Mouse (Mus musculus) midbrain, embryonic 15.5 days (tissue): ENCODE data around the gene Sema4c. TPM values are rescaled to one million over a fixed set of nuclear protein-coding genes. Genes with fewer than 3 reads are reported as not detected.
A peak's percentile ranks its signal among the peaks of the same experiment; 100 is the strongest.

Experiments used
- ATAC-seq: fragments of 200-750 bp; cut with Nextera tagmentation; replicated peaks from 2 replicates; pipeline ENCODE4 v1.8.0; 2017; ENCODE audit warnings: moderate TSS enrichment
- H3K27ac ChIP-seq: fragments of 300-500 bp; sonication (generic); 2 replicates; pipeline ENCODE4 v1.5.1; 2015; ENCODE audit warnings: mild to moderate bottlenecking, inconsistent platforms
- H3K27me3 ChIP-seq: fragments of 300-500 bp; sonication (generic); replicated peaks from 2 replicates; pipeline ENCODE4 v1.6.1; 2015; ENCODE audit warnings: inconsistent platforms
- H3K36me3 ChIP-seq: fragments of 300-500 bp; sonication (generic); replicated peaks from 2 replicates; pipeline ENCODE4 v1.6.1; 2015; ENCODE audit warnings: inconsistent platforms
- H3K4me1 ChIP-seq: fragments of 300-500 bp; sonication (generic); 2 replicates; pipeline ENCODE4 v1.6.1; 2015; ENCODE audit warnings: inconsistent platforms
- H3K4me2 ChIP-seq: fragments of 300-500 bp; sonication (generic); 2 replicates; pipeline ENCODE4 v1.6.1; 2015; ENCODE audit warnings: inconsistent platforms, mild to moderate bottlenecking, moderate library complexity
- H3K4me3 ChIP-seq: fragments of 300-500 bp; sonication (generic); 2 replicates; pipeline ENCODE4 v1.5.1; 2015; ENCODE audit warnings: mild to moderate bottlenecking, inconsistent platforms
- H3K9ac ChIP-seq: fragments of 300-500 bp; sonication (generic); 2 replicates; pipeline ENCODE4 v1.6.1; 2015; ENCODE audit warnings: mild to moderate bottlenecking, inconsistent platforms
- H3K9me3 ChIP-seq: fragments of 300-500 bp; sonication (generic); 2 replicates; pipeline ENCODE4 v1.6.1; 2016; ENCODE audit warnings: inconsistent platforms
- WGBS: fragments of 180-500 bp; shearing (Covaris S2); methylation state at CpG from one replicate; pipeline ENCODE4 v1.1.7; 2015; ENCODE audit warnings: mixed read lengths; 5-methylcytosine and 5-hydroxymethylcytosine counted together
- polyA plus RNA-seq: library from polyadenylated mRNA; unstranded; fragments of >200 nt; fragmentation: Nextera tagmentation; extraction: Ambion mirVana; gene quantifications from 2 replicates; pipeline ENCODE4 v1.2.1, GENCODE M21; 2015

The Sema4c gene
- polyA plus RNA-seq, 1 experiment from 2014 or later = 34.3 TPM

DNA sequence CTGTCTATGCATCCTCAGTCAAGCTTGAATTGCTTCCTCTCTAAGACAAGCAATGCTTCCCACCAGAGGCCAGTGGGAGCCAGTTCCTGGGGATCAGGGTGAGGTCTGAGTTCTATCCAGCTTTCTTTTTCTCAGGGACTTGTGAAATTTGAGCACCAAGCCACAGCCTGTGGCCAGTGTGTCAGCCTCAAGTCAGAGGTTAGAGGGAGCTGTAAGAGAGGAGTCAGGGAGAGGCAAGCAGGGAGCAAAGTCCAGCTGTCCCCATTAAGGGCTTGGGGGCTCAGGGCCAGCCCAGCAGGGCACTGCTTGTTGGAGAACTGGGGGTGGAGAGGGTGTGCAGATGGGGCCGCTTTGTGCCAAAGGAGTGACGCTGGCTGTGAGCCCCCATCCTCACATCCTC is 5.0 kb upstream of the Sema4c start:
- H3K4me2 ChIP-seq = no peak overlapping the region
- H3K27ac ChIP-seq = no peak overlapping the region
- 88% methylated on average over 2 of the region's 2 CpGs for WGBS
- peaks cover 10% of the 10 kb centered on the region for H3K4me1 ChIP-seq
- no peaks in the 10 kb centered on the region for H3K36me3 ChIP-seq
- H3K9ac ChIP-seq = no peak overlapping the region
- ATAC-seq = no peak
- H3K9me3 ChIP-seq = no peaks in the 10 kb centered on the region
- no peak overlapping the region for H3K4me3 ChIP-seq
- H3K27me3 ChIP-seq = no peaks in the 10 kb centered on the region

DNA sequence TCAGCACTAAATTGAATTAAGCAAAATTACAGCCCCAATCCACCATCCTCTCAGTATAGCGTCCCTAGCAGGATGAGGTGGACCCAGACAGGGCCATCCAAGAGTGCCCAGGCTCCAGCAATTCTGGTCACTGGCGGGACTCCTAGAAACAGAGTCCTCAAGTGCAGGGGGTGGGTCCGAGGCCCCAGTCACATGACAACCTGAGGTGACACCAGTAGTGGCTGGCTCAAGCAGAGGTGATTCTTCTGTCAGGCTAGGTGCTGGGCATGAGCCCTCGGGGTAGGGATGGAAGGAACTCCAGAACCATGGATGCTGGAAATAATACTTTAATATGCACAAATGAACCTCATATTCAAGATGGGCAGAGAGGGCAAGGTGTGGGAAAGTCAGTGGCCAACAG is 4.2 kb upstream of the Sema4c start:
- Histone ChIP-seq H3K36me3 (no peaks in the 10 kb centered on the region), H3K4me1 (peaks cover 10% of the 10 kb centered on the region), H3K9me3 (no peaks in the 10 kb centered on the region), H3K4me3 (no peak overlapping the region), H3K4me2 (no peak overlapping the region), H3K9ac (no peak overlapping the region), H3K27me3 (no peaks in the 10 kb centered on the region), H3K27ac (no peak overlapping the region)
- no peak for ATAC-seq
- 75% methylated on average over 4 of the region's 4 CpGs for WGBS

DNA sequence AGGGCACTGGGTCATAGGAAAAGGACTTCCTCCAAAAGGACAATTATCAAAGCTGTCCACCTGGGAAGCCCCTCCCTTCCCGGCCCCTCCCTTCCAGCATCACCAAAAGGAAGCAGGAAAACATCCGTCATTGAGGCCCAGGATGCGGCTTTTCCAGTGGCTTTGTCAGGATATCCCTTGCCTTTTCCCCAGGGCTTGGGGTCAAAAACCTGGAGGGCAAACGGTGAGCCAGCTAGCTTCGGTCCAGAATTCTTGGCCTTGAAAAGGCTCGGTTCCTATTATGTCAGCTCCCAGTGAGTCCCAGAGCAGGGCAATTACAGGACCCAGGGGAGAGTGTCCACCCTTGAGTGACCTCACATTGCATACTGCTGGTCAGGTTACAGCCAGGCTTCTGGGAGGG is 2.8 kb upstream of the Sema4c start:
- H3K9me3 ChIP-seq = no peaks in the 10 kb centered on the region
- no peak overlapping the region for H3K27ac ChIP-seq
- H3K27me3 ChIP-seq = no peaks in the 10 kb centered on the region
- no peak for ATAC-seq
- WGBS = 62% methylated on average over 6 of the region's 6 CpGs
- H3K4me3 ChIP-seq = no peak overlapping the region
- peaks cover 10% of the 10 kb centered on the region for H3K4me1 ChIP-seq
- H3K4me2 ChIP-seq = no peak overlapping the region
- no peak overlapping the region for H3K9ac ChIP-seq
- no peaks in the 10 kb centered on the region for H3K36me3 ChIP-seq

DNA sequence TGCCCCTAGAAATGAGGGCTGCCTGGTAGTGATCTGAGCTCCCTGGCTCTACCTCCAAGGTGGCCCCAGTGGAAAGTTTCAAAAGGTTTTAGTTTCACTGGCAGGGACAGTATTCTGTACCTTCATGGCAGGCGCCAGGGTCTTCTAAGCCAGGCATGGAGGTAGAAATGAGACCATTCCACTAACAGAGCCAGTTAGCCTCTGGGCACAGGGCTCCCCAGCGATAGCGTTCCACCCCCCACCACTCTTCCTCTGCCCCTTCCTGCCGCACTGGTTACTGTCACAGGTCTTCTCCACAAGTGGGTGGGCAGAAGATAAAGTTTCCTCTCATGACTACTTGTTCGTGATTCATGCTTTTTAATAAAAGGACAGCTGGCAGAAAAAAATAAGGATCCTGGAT is 1.7 kb upstream of the Sema4c start:
- no peaks in the 10 kb centered on the region for H3K9me3 ChIP-seq
- 78% methylated on average over 5 of the region's 5 CpGs for WGBS
- no peak overlapping the region for H3K4me2 ChIP-seq
- H3K4me3 ChIP-seq = no peak overlapping the region
- peaks cover 20% of the 10 kb centered on the region for H3K4me1 ChIP-seq
- H3K9ac ChIP-seq = no peak overlapping the region
- H3K36me3 ChIP-seq = no peaks in the 10 kb centered on the region
- no peak overlapping the region for H3K27ac ChIP-seq
- no peak for ATAC-seq
- no peaks in the 10 kb centered on the region for H3K27me3 ChIP-seq

DNA sequence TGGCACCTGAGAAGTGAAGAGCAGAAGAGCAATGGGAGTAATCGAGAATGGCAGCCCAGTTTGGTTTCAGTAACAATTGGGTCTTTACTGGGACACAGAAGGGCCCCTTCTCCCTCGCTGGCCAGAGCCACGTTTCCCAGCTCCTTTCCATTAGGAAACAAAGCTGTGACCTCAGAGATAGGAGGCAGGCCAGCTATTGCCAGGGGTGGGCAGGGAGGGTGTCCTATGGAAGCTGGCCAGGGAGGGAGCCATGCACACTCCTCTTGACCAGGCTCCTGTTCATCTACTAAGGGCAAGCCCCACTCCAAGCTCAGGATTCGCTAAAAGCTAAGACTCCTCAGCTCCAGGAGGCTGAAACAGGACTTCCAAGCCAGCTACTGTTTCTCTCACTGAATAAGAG is 1.1 kb upstream of the Sema4c start:
- Histone ChIP-seq H3K27me3 (no peaks in the 10 kb centered on the region), H3K9me3 (no peaks in the 10 kb centered on the region), H3K36me3 (no peaks in the 10 kb centered on the region), H3K4me3 (no peak overlapping the region), H3K9ac (no peak overlapping the region), H3K4me1 (peaks cover 27% of the 10 kb centered on the region), H3K4me2 (peak overlapping the region; percentile 96; the same call in 1 of the 2 replicates), H3K27ac (no peak overlapping the region)
- no peak for ATAC-seq
- WGBS = 10% methylated on average over 4 of the region's 4 CpGs

DNA sequence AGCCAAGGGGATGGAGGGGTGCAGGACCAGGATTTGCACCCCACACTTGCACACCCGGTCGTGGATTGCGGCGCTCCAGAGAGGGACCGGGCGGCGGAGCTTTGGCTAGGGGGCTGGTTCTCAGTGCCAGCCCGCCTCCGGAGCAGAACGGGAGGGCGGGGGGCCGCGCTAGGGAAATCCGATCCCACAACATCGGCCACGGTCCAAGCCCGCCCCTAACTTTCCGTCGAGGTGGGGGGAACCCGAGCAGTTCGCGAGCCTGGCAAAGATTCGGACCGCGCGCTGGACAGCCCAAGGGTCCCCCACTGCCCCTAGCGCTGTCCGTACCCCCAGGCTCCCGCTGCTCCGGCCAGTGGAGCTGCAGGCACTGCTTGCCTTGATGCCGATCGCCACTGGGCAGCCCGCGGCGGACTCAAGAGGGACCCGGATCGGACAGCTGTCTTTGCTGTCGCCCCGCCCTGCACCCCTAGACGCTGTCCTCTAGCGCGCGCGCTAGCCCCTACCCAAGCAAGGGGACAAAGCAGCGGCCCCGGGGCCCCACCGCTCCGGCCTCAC is 615 bp downstream of the Sema4c start:
- WGBS = under 1% methylated on average over 48 of the region's 48 CpGs
- H3K27me3 ChIP-seq = no peaks in the 10 kb centered on the region
- H3K27ac ChIP-seq = peak overlapping the region; percentile 97
- peak overlapping the region; percentile 99 for H3K9ac ChIP-seq
- peaks cover 16% of the 10 kb centered on the region for H3K36me3 ChIP-seq
- ATAC-seq = peak; percentile 71
- H3K4me1 ChIP-seq = peaks cover 33% of the 10 kb centered on the region
- peak overlapping the region; percentile 96 for H3K4me2 ChIP-seq
- H3K9me3 ChIP-seq = no peaks in the 10 kb centered on the region
- peak overlapping the region; percentile 94 for H3K4me3 ChIP-seq

DNA sequence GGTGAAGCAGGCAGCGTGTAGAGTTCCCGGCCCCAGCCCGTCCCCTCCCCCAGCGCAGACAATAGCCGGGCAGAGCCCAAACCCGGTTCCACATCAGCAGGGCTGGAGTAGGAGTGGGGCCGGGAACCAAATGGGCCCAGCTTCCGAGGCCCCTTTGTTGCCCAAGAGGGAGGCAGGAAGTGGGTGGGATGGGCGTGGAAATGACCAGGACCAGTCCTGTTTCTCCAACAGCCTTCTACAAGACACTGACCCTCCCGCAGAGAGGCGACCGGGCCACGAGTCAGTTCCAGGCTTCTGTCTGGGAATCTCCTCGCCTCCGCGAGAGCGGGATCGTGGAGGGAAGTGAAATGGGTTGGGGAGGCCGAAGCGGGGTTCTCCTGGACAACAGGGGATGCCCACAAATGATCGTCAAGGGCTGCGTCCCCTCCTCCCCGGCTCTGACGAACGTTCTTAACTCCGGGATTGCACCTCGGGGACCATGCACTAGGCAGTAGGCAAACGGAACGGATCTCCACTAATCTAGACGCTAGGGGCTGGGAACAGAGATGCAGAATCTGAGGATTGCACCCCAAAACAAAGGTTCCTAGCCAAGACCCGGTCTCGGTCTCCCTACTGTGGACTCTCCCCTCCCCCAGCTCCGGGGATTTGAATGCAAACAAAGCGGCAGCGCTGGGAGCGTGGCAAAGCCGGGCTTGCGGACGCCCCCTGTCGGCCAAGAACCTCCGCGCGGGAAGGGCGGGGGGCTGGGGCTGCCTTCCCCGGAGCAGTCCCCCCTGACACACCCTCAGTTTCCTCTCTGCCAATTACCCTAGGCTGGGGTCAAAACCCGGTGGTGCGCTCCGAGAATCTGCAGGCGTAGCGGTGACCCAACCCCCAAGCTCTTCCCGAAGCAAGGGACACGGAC is 1.3 kb downstream of the Sema4c start:
- Histone ChIP-seq H3K27ac (peak overlapping the region; percentile 97), H3K9ac (peak overlapping the region; percentile 99), H3K36me3 (peaks cover 23% of the 10 kb centered on the region), H3K4me3 (peak overlapping the region; percentile 94), H3K4me2 (peak overlapping the region; percentile 96), H3K9me3 (no peaks in the 10 kb centered on the region), H3K4me1 (peaks cover 33% of the 10 kb centered on the region), H3K27me3 (no peaks in the 10 kb centered on the region)
- WGBS = under 1% methylated on average over 51 of the region's 52 CpGs
- ATAC-seq = peak; percentile 81

DNA sequence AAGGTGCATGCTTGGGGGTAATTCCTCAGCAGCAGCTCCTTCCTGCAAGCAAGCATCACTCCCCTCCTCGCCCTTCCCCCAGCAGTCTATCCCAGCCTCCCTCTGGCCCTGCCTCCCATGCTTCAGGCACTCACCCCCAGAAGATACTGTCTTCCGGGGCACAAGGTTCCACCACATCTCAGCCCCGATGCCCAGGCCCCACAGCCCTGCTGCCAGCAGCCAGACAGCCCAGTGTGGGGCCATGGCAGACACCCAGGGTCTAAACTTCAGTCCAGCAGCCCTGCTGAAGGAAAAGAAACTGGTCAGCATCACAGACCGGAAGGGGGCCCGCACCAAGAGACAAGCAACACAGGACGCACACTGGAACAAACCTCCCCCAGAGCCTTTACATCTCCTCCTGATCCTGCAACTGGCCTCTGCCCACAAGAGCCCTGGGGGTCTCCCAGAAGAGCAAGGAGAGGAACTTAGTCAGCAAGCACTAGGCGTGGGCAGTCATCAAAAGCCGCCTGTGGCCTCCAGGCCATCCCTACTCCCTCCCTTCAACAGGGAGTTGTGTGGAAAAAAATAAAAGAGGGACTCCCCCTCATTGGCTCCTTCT is 2.3 kb downstream of the Sema4c start:
- 2% methylated on average over 8 of the region's 8 CpGs for WGBS
- Histone ChIP-seq H3K27ac (peak overlapping the region; percentile 97), H3K4me3 (peak overlapping the region; percentile 94), H3K9ac (peak overlapping the region; percentile 99), H3K9me3 (no peaks in the 10 kb centered on the region), H3K4me1 (peaks cover 33% of the 10 kb centered on the region), H3K27me3 (no peaks in the 10 kb centered on the region), H3K4me2 (peak overlapping the region; percentile 96), H3K36me3 (peaks cover 32% of the 10 kb centered on the region)
- ATAC-seq = no peak

DNA sequence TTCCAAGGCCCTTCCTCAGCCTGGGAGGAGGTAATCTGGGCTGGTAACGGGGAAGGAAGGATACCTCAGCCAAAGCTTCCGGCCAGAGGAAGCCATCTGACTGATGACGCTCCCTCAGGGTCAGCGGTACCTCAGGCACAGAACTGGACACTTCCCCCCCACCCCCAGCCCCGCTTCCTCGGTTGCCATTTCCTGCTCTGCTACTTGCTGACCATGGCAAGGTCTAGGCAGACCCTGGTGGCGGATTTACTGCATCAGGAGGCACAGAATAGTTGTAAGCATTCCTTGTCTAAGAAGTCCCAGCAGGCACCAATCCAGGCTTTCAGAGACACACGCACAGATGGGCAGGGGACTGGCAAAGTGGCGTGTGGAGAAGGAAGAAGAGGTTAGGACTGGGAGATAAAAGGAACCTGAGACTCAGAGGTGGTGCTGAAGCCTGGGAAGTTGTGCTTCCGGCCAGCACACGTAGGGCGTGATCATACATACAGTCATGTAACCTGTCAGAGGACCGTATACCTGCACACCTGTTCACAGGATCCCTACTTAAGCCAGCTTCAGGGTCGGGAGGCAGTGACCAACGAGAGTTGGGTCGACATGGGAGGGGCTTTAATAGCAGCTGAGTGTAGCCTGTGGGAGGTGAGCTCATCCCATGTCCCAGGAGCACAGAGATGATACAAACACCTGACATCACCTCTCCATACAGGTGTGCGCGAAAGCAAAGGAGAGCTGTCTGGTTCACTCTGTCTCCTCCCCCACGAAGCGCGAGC is 3.3 kb downstream of the Sema4c start:
- Histone ChIP-seq H3K4me2 (peak overlapping the region; percentile 96), H3K27ac (peak overlapping the region; percentile 97; the same call in 1 of the 2 replicates), H3K4me3 (peak overlapping the region; percentile 94), H3K4me1 (peaks cover 33% of the 10 kb centered on the region), H3K9me3 (no peaks in the 10 kb centered on the region), H3K27me3 (no peaks in the 10 kb centered on the region), H3K36me3 (peaks cover 43% of the 10 kb centered on the region), H3K9ac (peak overlapping the region; percentile 99)
- WGBS = 71% methylated on average over 21 of the region's 21 CpGs
- ATAC-seq = no peak

DNA sequence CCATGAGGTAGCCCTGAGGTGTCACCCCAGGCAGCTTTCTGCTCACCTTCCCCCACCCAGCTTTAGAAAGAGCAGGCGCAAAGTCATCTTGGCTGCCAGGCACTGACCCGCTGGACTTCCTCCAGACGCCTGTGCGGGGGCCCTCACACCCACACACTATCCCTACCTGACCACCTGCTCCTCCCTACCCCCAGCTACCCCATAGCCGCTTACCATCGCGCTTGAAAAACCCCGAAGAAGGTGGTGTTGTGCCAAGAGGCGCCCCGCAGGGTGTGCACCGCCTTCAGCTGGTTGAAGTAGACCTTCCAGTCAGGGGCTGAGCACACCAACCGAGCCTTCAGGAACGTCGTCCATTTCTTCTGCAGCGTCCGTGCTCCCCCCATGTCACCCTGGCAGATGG is 5.6 kb downstream of the Sema4c start:
- peaks cover 44% of the 10 kb centered on the region for H3K4me1 ChIP-seq
- no peak overlapping the region for H3K27ac ChIP-seq
- no peak for ATAC-seq
- no peak overlapping the region for H3K4me3 ChIP-seq
- no peaks in the 10 kb centered on the region for H3K27me3 ChIP-seq
- no peak overlapping the region for H3K9ac ChIP-seq
- H3K9me3 ChIP-seq = no peaks in the 10 kb centered on the region
- peaks cover 49% of the 10 kb centered on the region for H3K36me3 ChIP-seq
- H3K4me2 ChIP-seq = no peak overlapping the region
- WGBS = 89% methylated on average over 16 of the region's 16 CpGs

DNA sequence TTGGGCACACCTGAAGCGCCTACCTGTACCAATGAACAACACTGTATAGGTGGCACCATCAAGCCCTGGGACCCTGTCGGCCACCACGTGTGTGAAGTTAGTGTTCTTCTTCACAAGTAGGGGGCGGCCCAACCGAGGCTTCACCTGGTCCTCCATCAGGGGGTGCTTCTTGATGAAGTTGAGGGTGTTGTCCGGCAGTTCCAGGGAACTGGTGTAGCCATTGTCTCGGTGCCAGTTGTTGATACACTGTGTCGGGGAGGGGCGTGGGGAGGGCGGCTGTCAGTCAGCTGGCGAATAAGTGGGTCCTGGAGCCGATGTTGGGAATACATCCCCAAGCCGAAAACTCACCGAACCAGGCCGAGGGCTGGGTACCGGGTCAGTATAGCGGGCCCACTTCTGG is 6.2 kb downstream of the Sema4c start:
- Histone ChIP-seq H3K9me3 (no peaks in the 10 kb centered on the region), H3K27ac (no peak overlapping the region), H3K36me3 (peaks cover 49% of the 10 kb centered on the region), H3K9ac (no peak overlapping the region), H3K4me1 (peaks cover 46% of the 10 kb centered on the region), H3K27me3 (no peaks in the 10 kb centered on the region), H3K4me3 (no peak overlapping the region), H3K4me2 (no peak overlapping the region)
- no peak for ATAC-seq
- 90% methylated on average over 17 of the region's 17 CpGs for WGBS
